Mouse (Mus musculus) testis, adult 2 months (tissue): ENCODE measurements around the gene Stat1. TPM values are rescaled to one million over a fixed set of nuclear protein-coding genes. Genes with fewer than 3 reads are reported as not detected.

Experiments used
- H3K27ac ChIP-seq: fragments of 200-500 bp; 2 replicates; pipeline ENCODE4 v1.5.1; 2012; ENCODE audit warnings: low read depth, low read length; ENCODE audit not compliant: control insufficient read depth, insufficient read depth
- H3K27me3 ChIP-seq: fragments of 200-500 bp; 2 replicates; pipeline ENCODE4 v1.6.1; 2012; ENCODE audit warnings: mild to moderate bottlenecking, low read length, moderate library complexity; ENCODE audit not compliant: control insufficient read depth, insufficient read depth
- H3K36me3 ChIP-seq: fragments of 200-500 bp; 2 replicates; pipeline ENCODE4 v1.6.1; 2012; ENCODE audit warnings: mild to moderate bottlenecking, low read length; ENCODE audit not compliant: control insufficient read depth, insufficient read depth
- H3K4me1 ChIP-seq: fragments of 200-500 bp; 2 replicates; pipeline ENCODE4 v1.6.1; 2012; ENCODE audit warnings: low read length; ENCODE audit not compliant: control insufficient read depth, insufficient read depth
- H3K4me3 ChIP-seq: fragments of 200-500 bp; 2 replicates; pipeline ENCODE4 v1.5.1; 2012; ENCODE audit warnings: low read depth, mild to moderate bottlenecking, low read length, moderate library complexity, mixed read lengths; ENCODE audit not compliant: control insufficient read depth
- CTCF ChIP-seq: fragments of 200-500 bp; IDR thresholded peaks from 2 replicates; pipeline ENCODE4 v1.5.1; 2012; ENCODE audit warnings: low read depth, mild to moderate bottlenecking, inconsistent platforms, low read length, moderate library complexity; ENCODE audit not compliant: control insufficient read depth, insufficient read depth, insufficient replicate concordance
- POLR2A ChIP-seq: fragments of 200-500 bp; IDR thresholded peaks from 2 replicates; pipeline ENCODE4 v1.6.1; 2012; ENCODE audit warnings: low read depth, mild to moderate bottlenecking, inconsistent platforms, low read length, moderate library complexity; ENCODE audit not compliant: control insufficient read depth
- polyA plus RNA-seq: library from polyadenylated mRNA; depleted of rRNA; stranded (reverse); fragments of >200 nt; gene quantifications from 2 replicates; pipeline ENCODE4 v1.2.3, GENCODE M21; 2012

Gene Stat1
- polyA plus RNA-seq, 1 experiment = 8.3 TPM

- Histone ChIP-seq H3K27ac (no peak overlapping the region), H3K27me3 (no peaks in the 10 kb centered on the region)
- TF ChIP-seq POLR2A = no peak
- TF ChIP-seq CTCF = peak; percentile 30; the same call in 1 of the 2 replicates
These were observed 18.7 kb upstream of the Stat1 start for GRCm38 (mm10) chr1:52100496-52100895.

GRCm38 (mm10) chr1:52102795-52103194, 16.4 kb upstream of the Stat1 start:
- Histone ChIP-seq H3K4me1 (no peaks in the 10 kb centered on the region), H3K36me3 (no peaks in the 10 kb centered on the region), H3K27ac (no peak overlapping the region), H3K4me3 (no peak overlapping the region), H3K27me3 (no peaks in the 10 kb centered on the region)
- TF ChIP-seq POLR2A = no peak
- TF ChIP-seq CTCF = no peak

More at GRCm38 (mm10) chr1:52100496-52100895, 18.7 kb upstream of the Stat1 start:
- H3K4me3 ChIP-seq = no peak overlapping the region
- H3K36me3 ChIP-seq = no peaks in the 10 kb centered on the region
- no peaks in the 10 kb centered on the region for H3K4me1 ChIP-seq

- Histone ChIP-seq H3K4me1 (no peaks in the 10 kb centered on the region), H3K27me3 (no peaks in the 10 kb centered on the region), H3K36me3 (no peaks in the 10 kb centered on the region), H3K4me3 (no peak overlapping the region), H3K27ac (no peak overlapping the region)
- TF ChIP-seq POLR2A (no peak), CTCF (no peak)
These were observed 12.0 kb upstream of the Stat1 start for GRCm38 (mm10) chr1:52107206-52107605.

- no peak overlapping the region for H3K4me3 ChIP-seq
- H3K36me3 ChIP-seq = no peaks in the 10 kb centered on the region
- TF ChIP-seq POLR2A (no peak), CTCF (no peak)
- H3K27ac ChIP-seq = no peak overlapping the region
- H3K27me3 ChIP-seq = no peaks in the 10 kb centered on the region
- H3K4me1 ChIP-seq = peaks cover 6% of the 10 kb centered on the region
These were observed 8.0 kb upstream of the Stat1 start for GRCm38 (mm10) chr1:52111217-52111616.

GRCm38 (mm10) chr1:52112301-52112700, 6.9 kb upstream of the Stat1 start:
- Histone ChIP-seq H3K4me1 (peaks cover 6% of the 10 kb centered on the region), H3K27me3 (no peaks in the 10 kb centered on the region), H3K36me3 (no peaks in the 10 kb centered on the region), H3K27ac (no peak overlapping the region), H3K4me3 (no peak overlapping the region)
- no peak for TF ChIP-seq POLR2A
- TF ChIP-seq CTCF = no peak

GRCm38 (mm10) chr1:52113067-52113665, 6.1 kb upstream of the Stat1 start:
- Histone ChIP-seq H3K27ac (peak overlapping the region; percentile 92), H3K4me3 (peak overlapping the region; percentile 93), H3K4me1 (peaks cover 6% of the 10 kb centered on the region), H3K27me3 (no peaks in the 10 kb centered on the region), H3K36me3 (no peaks in the 10 kb centered on the region)
- TF ChIP-seq POLR2A (no peak), CTCF (no peak)

- Histone ChIP-seq H3K36me3 (no peaks in the 10 kb centered on the region), H3K27me3 (no peaks in the 10 kb centered on the region), H3K4me1 (peaks cover 10% of the 10 kb centered on the region), H3K4me3 (peak overlapping the region; percentile 93), H3K27ac (peak overlapping the region; percentile 92)
- TF ChIP-seq CTCF (peak; percentile 94), POLR2A (peak; percentile 68)
These were observed 5.6 kb upstream of the Stat1 start for GRCm38 (mm10) chr1:52113666-52114069.

- H3K4me3 ChIP-seq = no peak overlapping the region
- H3K4me1 ChIP-seq = peaks cover 18% of the 10 kb centered on the region
- H3K36me3 ChIP-seq = no peaks in the 10 kb centered on the region
- H3K27ac ChIP-seq = no peak overlapping the region
- H3K27me3 ChIP-seq = no peaks in the 10 kb centered on the region
- TF ChIP-seq CTCF (no peak), POLR2A (no peak)
These were observed 2.8 kb upstream of the Stat1 start for GRCm38 (mm10) chr1:52116441-52116840.

- Histone ChIP-seq H3K36me3 (no peaks in the 10 kb centered on the region), H3K27ac (no peak overlapping the region), H3K4me3 (no peak overlapping the region), H3K27me3 (no peaks in the 10 kb centered on the region), H3K4me1 (peaks cover 18% of the 10 kb centered on the region)
- TF ChIP-seq CTCF (no peak), POLR2A (no peak)
These were observed 1.5 kb upstream of the Stat1 start for GRCm38 (mm10) chr1:52117777-52118176.
